Mouse (Mus musculus): ENCODE results near the gene Islr2.

Islr2 gene

GRCm38 (mm10) chr9:58150733-58151361 is 53.3 kb downstream of the Islr2 start:
- DNase-seq: peak; percentile 11 to 25

DNA sequence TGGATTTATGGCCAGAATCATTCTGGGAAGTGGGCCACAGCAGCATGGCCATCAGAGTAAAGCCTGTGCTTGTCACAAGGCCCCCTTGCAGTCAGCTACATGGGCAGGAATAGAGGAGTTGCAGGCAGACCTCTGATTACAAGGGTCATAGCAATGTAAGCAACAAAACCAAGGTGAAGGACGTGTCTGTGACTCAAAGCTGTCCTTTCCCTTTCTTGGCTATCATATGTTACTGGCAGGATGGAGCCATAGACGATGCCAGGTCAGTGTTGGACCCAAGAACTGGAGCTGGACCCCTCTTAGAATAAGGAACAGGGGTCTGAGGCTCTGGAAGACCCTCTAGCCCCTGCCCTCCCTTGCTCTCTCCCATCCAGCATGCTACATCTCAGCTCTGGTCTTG is 55.3 kb downstream of the Islr2 start:
- peak; percentile 57 to 59 for DNase-seq

Measured in cerebellum, postnatal 10 days (tissue).